Mouse (Mus musculus) stomach, postnatal 0 days (tissue): Measurements from ENCODE around the gene Dagla. TPM values are rescaled to one million over a fixed set of nuclear protein-coding genes. Genes with fewer than 3 reads are reported as not detected.

Experiments used
- ATAC-seq: fragments of 200-750 bp; cut with Nextera tagmentation; 2 replicates; pipeline ENCODE4 v1.8.0; 2017; ENCODE audit not compliant: low FRiP score, low TSS enrichment
- DNase-seq: peaks from one replicate; pipeline ENCODE4 v3.0.0-alpha.2; 2016; ENCODE audit warnings: low spot score
- H3K27ac ChIP-seq: fragments of 300-500 bp; sonication (generic); replicated peaks from 2 replicates; pipeline ENCODE4 v1.5.1; 2014; ENCODE audit warnings: mild to moderate bottlenecking, control low read depth
- H3K27me3 ChIP-seq: fragments of 300-500 bp; sonication (generic); 2 replicates; pipeline ENCODE4 v1.6.1; 2014; ENCODE audit warnings: low read length; ENCODE audit not compliant: control insufficient read depth, insufficient read depth
- H3K36me3 ChIP-seq: fragments of 300-500 bp; sonication (generic); 2 replicates; pipeline ENCODE4 v1.6.1; 2014; ENCODE audit warnings: low read length, mixed read lengths; ENCODE audit not compliant: control insufficient read depth, insufficient read depth
- H3K4me1 ChIP-seq: fragments of 300-500 bp; sonication (generic); replicated peaks from 2 replicates; pipeline ENCODE4 v1.6.1; 2014; ENCODE audit warnings: antibody characterized with exemption; ENCODE audit not compliant: control insufficient read depth, insufficient read depth
- H3K4me2 ChIP-seq: fragments of 300-500 bp; sonication (generic); replicated peaks from 2 replicates; pipeline ENCODE4 v1.6.1; 2014; ENCODE audit warnings: low read depth, mild to moderate bottlenecking, control low read depth, moderate library complexity
- H3K4me3 ChIP-seq: fragments of 300-500 bp; sonication (generic); 2 replicates; pipeline ENCODE4 v1.5.1; 2014; ENCODE audit warnings: low read depth, low read length, control low read depth
- H3K9ac ChIP-seq: fragments of 300-500 bp; sonication (generic); 2 replicates; pipeline ENCODE4 v1.6.1; 2014; ENCODE audit warnings: mild to moderate bottlenecking, low read length, control low read depth, mixed read lengths
- H3K9me3 ChIP-seq: fragments of 300-500 bp; sonication (generic); 2 replicates; pipeline ENCODE4 v1.6.1; 2016; ENCODE audit warnings: low read length; ENCODE audit not compliant: control insufficient read depth
- CTCF ChIP-seq: IDR thresholded peaks from 2 replicates; pipeline ENCODE4 v1.5.1; 2016; ENCODE audit warnings: antibody characterized with exemption, low read depth, mild to moderate bottlenecking, moderate library complexity
- EP300 ChIP-seq: optimal IDR thresholded peaks from 2 replicates; pipeline ENCODE3; 2016; ENCODE audit warnings: antibody characterized with exemption
- WGBS: fragments of 180-500 bp; shearing (Covaris S2); extraction: QIAGEN DNeasy Blood & Tissue Kit; methylation state at CpG from one replicate; pipeline ENCODE4 v1.1.7; 2014; 5-methylcytosine and 5-hydroxymethylcytosine counted together
- polyA plus RNA-seq: library from polyadenylated mRNA; unstranded; fragments of >200 nt; fragmentation: Nextera tagmentation; extraction: Ambion mirVana; gene quantifications from 2 replicates; pipeline ENCODE4 v1.2.1, GENCODE M21; 2015

Dagla gene
- polyA plus RNA-seq, 1 experiment from 2014 or later = 1.3 TPM

DNA sequence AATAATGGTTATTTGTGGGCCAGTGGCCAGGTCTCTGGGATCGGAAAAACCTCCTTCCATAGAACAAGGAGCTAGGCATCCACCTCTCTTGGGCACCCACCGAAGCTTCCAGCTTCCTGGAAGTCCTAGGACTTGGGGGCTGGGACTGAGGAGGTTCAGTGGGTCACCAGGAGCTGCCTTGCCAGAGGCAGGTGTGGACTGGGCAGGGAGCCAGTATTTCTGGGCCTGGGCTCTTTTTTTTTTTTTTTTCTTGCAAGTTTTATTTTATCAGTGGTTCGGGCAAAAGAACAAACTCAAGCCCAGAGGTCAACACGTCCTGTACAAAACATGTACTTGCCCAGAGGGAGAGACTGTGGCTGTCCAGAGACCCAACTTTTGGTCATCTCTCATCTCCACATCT is 78.9 kb downstream of the Dagla start:
- H3K36me3 ChIP-seq = no peaks in the 10 kb centered on the region
- H3K27me3 ChIP-seq = no peaks in the 10 kb centered on the region
- ATAC-seq = peak; percentile 52
- H3K9ac ChIP-seq = no peak overlapping the region
- peak overlapping the region; percentile 48; the same call in 1 of the 2 replicates for H3K4me2 ChIP-seq
- no peak overlapping the region for H3K4me3 ChIP-seq
- H3K27ac ChIP-seq = peak overlapping the region; percentile 78
- peak; percentile 91 for DNase-seq
- WGBS = 17% methylated on average over 4 of the region's 4 CpGs
- 0 out of 2 replicates have a peak, but pooled peaks cover 4% of the 10 kb centered on the region for H3K4me1 ChIP-seq
- TF ChIP-seq EP300 = no peak
- TF ChIP-seq CTCF = no peak
- no peaks in the 10 kb centered on the region for H3K9me3 ChIP-seq

DNA sequence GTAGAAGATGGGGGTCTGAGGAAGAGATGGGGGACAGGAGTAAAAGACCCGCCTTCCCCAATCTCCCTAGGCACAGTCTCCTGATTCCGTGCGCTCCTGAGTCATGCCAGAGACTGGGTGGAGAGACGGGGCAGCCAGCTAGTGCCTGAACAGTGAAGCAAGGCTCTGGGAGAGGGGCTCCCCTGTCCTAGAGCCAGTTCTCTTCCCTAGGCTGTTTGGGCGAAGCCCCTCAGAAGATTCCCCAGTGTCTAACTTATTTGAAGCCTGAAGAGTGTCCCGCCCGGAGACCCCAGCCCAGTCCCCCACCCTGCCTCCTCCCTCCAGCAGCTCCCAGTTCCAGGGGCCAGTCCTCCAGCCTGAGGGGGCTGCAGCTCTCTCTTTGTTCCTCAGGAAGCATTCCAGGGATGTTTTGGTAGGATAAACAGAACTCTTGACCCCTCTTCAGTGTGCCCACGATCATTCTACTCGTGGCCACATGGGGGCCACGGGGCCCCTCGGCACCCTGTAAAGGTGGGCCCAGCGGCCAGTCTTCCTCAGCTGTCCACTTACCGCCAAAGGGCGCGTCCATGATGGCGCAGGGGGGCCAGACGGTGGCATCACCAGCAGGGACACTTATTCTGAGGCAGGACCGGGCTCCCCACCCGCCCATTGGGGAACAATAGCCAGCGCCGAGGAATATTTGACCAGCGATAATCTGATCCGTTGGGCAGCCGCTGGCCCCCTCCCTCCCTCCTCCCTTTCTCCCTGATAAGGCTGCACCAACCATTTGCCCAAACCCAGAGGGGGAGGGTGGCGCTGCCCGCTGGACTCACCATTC is 79.8 kb downstream of the Dagla start:
- ATAC-seq (peak; percentile 54), DNase-seq (peak; percentile 85)
- H3K9me3 ChIP-seq = no peaks in the 10 kb centered on the region
- peak overlapping the region; percentile 78 for H3K27ac ChIP-seq
- no peaks in the 10 kb centered on the region for H3K4me1 ChIP-seq
- peak overlapping the region; percentile 15 for H3K4me3 ChIP-seq
- H3K4me2 ChIP-seq = peak overlapping the region; percentile 48
- no peaks in the 10 kb centered on the region for H3K36me3 ChIP-seq
- no peak for TF ChIP-seq EP300
- no peak for TF ChIP-seq CTCF
- H3K27me3 ChIP-seq = no peaks in the 10 kb centered on the region
- H3K9ac ChIP-seq = peak overlapping the region; percentile 51
- WGBS = 19% methylated on average over 26 of the region's 26 CpGs

DNA sequence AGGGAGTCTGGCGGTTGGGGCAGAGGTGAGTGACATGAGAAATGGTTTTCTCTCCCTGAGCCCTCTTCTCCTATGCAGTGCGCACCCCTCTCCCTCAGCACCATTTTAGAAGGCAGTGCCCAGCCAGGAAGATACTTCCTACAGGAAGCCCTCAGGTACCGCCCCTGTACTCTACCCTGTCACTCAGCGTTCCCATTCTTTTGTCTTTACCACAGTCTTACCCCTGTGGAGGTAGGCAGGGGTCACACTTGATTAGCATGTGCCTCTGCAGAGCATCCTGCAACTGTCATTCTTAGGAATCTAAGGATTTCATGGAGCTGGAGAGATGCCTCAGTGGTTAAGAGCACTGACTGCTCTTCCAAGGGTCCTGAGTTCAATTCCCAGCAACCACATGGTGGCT is 81.1 kb downstream of the Dagla start:
- TF ChIP-seq CTCF (no peak), EP300 (no peak)
- no peak overlapping the region for H3K27ac ChIP-seq
- no peaks in the 10 kb centered on the region for H3K27me3 ChIP-seq
- H3K9me3 ChIP-seq = no peaks in the 10 kb centered on the region
- H3K4me3 ChIP-seq = no peak overlapping the region
- ATAC-seq (no peak), DNase-seq (no peak)
- H3K36me3 ChIP-seq = no peaks in the 10 kb centered on the region
- H3K9ac ChIP-seq = no peak overlapping the region
- 78% methylated on average over 3 of the region's 4 CpGs for WGBS
- H3K4me1 ChIP-seq = no peaks in the 10 kb centered on the region
- H3K4me2 ChIP-seq = no peak overlapping the region

DNA sequence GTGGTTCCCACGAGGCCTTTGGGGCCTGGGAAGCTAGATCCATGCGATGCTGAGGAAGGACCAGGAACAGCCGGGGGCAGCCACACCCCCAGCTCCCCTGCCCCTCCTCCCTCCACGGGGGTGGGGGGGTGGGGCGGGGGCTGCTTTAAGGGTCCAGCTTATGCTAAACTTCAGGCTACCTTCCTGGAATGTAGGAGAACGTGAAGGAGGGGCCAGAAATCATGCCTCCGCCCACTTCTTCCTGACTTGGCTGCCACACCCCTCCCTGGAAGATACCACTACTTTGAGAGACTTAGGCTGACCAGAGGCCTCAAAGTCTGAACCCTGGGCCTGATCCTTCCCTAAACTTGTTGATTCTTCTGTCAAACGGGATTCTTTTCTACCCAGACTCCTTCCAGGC is 82.0 kb downstream of the Dagla start:
- no peak overlapping the region for H3K9ac ChIP-seq
- no peaks in the 10 kb centered on the region for H3K36me3 ChIP-seq
- no peaks in the 10 kb centered on the region for H3K4me1 ChIP-seq
- no peaks in the 10 kb centered on the region for H3K9me3 ChIP-seq
- no peak overlapping the region for H3K27ac ChIP-seq
- no peaks in the 10 kb centered on the region for H3K27me3 ChIP-seq
- WGBS = 23% methylated on average over 8 of the region's 8 CpGs
- H3K4me2 ChIP-seq = no peak overlapping the region
- DNase-seq = peak; percentile 75
- H3K4me3 ChIP-seq = no peak overlapping the region
- no peak for ATAC-seq
- TF ChIP-seq CTCF (no peak), EP300 (no peak)

DNA sequence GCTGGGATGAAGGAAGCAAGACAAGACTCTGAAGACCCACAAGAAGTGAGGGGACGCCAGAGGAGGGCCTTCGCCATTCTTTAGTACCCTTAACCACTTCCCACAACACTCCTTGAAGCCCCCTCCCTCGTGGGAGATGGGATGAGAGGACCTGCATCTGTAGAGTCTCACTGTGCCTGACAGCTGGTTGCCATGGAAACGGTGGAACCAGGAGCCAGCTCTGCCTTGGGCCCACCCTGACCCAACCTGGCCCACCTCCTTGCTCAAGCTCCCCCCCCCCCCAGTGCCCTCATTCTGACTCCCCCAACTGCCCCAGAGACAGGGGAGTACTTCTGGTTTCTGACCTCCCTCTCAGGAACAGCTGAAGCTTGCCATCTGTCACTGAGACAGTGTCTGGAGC is 83.1 kb downstream of the Dagla start:
- Histone ChIP-seq H3K9me3 (no peaks in the 10 kb centered on the region), H3K4me2 (no peak overlapping the region), H3K27ac (no peak overlapping the region), H3K36me3 (no peaks in the 10 kb centered on the region), H3K27me3 (no peaks in the 10 kb centered on the region), H3K4me3 (no peak overlapping the region), H3K9ac (no peak overlapping the region), H3K4me1 (no peaks in the 10 kb centered on the region)
- no peak for TF ChIP-seq CTCF
- no peak for TF ChIP-seq EP300
- 45% methylated on average over 4 of the region's 4 CpGs for WGBS
- no peak for DNase-seq
- ATAC-seq = no peak

DNA sequence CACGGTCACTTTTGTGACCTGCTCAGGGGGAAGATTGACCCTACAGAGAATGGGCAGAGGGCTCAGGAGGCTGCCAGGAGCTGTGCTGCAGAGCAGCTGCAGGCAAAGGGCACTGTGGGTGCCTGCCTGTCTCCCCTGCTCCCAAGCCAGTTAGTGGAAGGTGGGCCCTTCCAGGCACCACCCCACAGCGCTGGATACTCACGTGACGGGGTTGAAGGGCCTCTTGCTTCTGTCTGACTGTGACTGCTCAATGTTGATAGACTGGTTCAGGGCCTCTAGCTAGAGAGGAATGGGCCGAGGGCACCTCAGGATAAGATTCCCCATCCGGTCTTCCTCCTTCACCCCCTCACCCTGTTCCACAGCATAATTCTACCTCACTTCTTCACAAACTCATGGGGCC is 85.1 kb downstream of the Dagla start:
- DNase-seq (no peak), ATAC-seq (no peak)
- WGBS = 44% methylated on average over 6 of the region's 6 CpGs
- H3K27ac ChIP-seq = no peak overlapping the region
- H3K4me3 ChIP-seq = no peak overlapping the region
- no peaks in the 10 kb centered on the region for H3K36me3 ChIP-seq
- no peak for TF ChIP-seq CTCF
- TF ChIP-seq EP300 = no peak
- H3K4me2 ChIP-seq = no peak overlapping the region
- no peak overlapping the region for H3K9ac ChIP-seq
- no peaks in the 10 kb centered on the region for H3K9me3 ChIP-seq
- no peaks in the 10 kb centered on the region for H3K4me1 ChIP-seq
- no peaks in the 10 kb centered on the region for H3K27me3 ChIP-seq
